Mouse (Mus musculus) hindbrain, embryonic 10.5 days (tissue): ENCODE data around the gene Slc2a10. TPM values are rescaled to one million over a fixed set of nuclear protein-coding genes. Genes with fewer than 3 reads are reported as not detected.

Experiments used
- polyA plus RNA-seq: library from polyadenylated mRNA; unstranded; fragments of >200 nt; fragmentation: Nextera tagmentation; extraction: Ambion mirVana; gene quantifications from 2 replicates; pipeline ENCODE4 v1.2.1, GENCODE M21; 2016

Gene Slc2a10
- polyA plus RNA-seq, 1 experiment from 2014 or later, result 5.0 TPM

Other genes with a start within 250 kb of the Slc2a10 start
- 68.3 and 73.0 TPM in 2 replicates for gene Slc35c2, start 215.9 kb upstream of the Slc2a10 start, polyA plus RNA-seq
- 90.0 and 94.6 TPM in 2 replicates for gene Elmo2, start 177.3 kb upstream of the Slc2a10 start, polyA plus RNA-seq
- gene Zfp663, start 135.1 kb upstream of the Slc2a10 start, polyA plus RNA-seq, result 5.5 and 6.7 TPM in 2 replicates
- gene Zfp334, start 115.5 kb upstream of the Slc2a10 start, polyA plus RNA-seq, result 16.9 and 19.9 TPM in 2 replicates
- 0.07 TPM in 1 of 2 replicates, not detected in the other for gene Ocstamp, start 103.4 kb upstream of the Slc2a10 start, polyA plus RNA-seq
- 0.84 and 1.1 TPM in 2 replicates for gene Slc13a3, start 30.6 kb upstream of the Slc2a10 start, polyA plus RNA-seq
- gene Trp53rka, start 10.5 kb upstream of the Slc2a10 start, polyA plus RNA-seq, result 56.9 and 59.5 TPM in 2 replicates
- gene Eya2, start 91.2 kb downstream of the Slc2a10 start, polyA plus RNA-seq, result 28.1 and 32.8 TPM in 2 replicates